ENCODE assay signal across 13 mouse cellular contexts in the genomic region with DNA sequence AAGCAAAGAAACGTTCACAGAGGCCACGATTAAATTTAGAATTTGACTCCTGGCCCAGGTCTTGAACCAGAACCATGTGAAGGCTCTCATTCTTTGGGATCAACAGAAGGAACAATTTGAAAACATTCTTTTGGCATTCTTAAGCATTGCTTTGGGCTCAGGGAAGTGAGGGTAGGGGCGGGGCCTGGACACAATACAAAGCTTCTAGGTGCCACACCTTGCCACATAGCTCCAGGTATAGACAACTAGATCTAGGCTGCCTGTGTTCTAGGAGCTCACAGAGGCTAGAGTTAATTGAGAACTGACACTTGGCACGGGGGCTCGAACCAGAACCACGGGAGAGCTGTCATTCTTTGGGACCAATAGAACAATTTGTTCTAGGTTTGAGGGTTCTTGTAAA.
DNase-seq lines count a peak whose midpoint lies in the region; ATAC-seq and TF ChIP-seq lines count a peak whose summit lies in the region.
"Had no signal": no experiment of that assay in that cellular context is flagged by ENCODE, and none has a peak within 500 bp of the region (broad histone marks: within the 10 kb centered on the region; RNA-seq: fewer than 3 reads in every experiment).

No protein-coding gene starts in this region.

- peaks cover 22% of the 10 kb centered on the region for H3K4me1 ChIP-seq in kidney, adult 2 months (ENCODE audit: control insufficient read depth, insufficient read depth, low read length)
- peaks cover 9% of the 10 kb centered on the region; the same call in 1 of the 2 replicates for H3K4me1 ChIP-seq in lung, embryonic 16.5 days (replicated peaks; ENCODE audit: control insufficient read depth, insufficient read depth, low read length)
- peaks cover 13% of the 10 kb centered on the region for H3K4me1 ChIP-seq in intestine, embryonic 16.5 days (ENCODE audit: control insufficient read depth, insufficient read depth, low read length)

- no peak overlapping the region for H3K4me3 ChIP-seq in kidney, adult 2 months (ENCODE audit: insufficient read depth, low read depth, low read length)
- no peak overlapping the region for H3K4me3 ChIP-seq in lung, embryonic 16.5 days (ENCODE audit: low read length)
- no peak overlapping the region for H3K4me3 ChIP-seq in intestine, embryonic 16.5 days (ENCODE audit: low read length)
- H3K4me3 ChIP-seq: hindbrain, embryonic 13.5 days; midbrain, embryonic 13.5 days had no signal

- no peak for TF ChIP-seq CTCF in kidney, adult 2 months (conservative IDR thresholded peaks at IDR 0.05; ENCODE audit: insufficient read depth, insufficient read length, low read depth, low read length)

- H3K9ac ChIP-seq in lung, embryonic 16.5 days (ENCODE audit: low read length): no peak overlapping the region
- H3K9ac ChIP-seq in intestine, embryonic 16.5 days (ENCODE audit: low read depth, low read length): no peak overlapping the region
- H3K9ac ChIP-seq: hindbrain, embryonic 13.5 days; midbrain, embryonic 13.5 days had no signal

- no peak for TF ChIP-seq POLR2A in kidney, adult 2 months (IDR thresholded peaks at IDR 0.05; ENCODE audit: low read depth, low read length)

- H3K9me3 ChIP-seq in lung, embryonic 16.5 days (ENCODE audit: control insufficient read depth, low read length): no peaks in the 10 kb centered on the region; the same call in 1 of the 2 replicates
- peaks cover 8% of the 10 kb centered on the region; the same call in 1 of the 2 replicates for H3K9me3 ChIP-seq in intestine, embryonic 16.5 days (ENCODE audit: control insufficient read depth, low read length)
- H3K9me3 ChIP-seq: hindbrain, embryonic 13.5 days; midbrain, embryonic 13.5 days had no signal

- no peaks in the 10 kb centered on the region; the same call in 1 of the 2 replicates for H3K36me3 ChIP-seq in kidney, adult 2 months (ENCODE audit: control insufficient read depth, insufficient read depth, low read length)
- peaks cover 8% of the 10 kb centered on the region for H3K36me3 ChIP-seq in lung, embryonic 16.5 days (ENCODE audit: control insufficient read depth, insufficient read depth, low read length)
- H3K36me3 ChIP-seq in intestine, embryonic 16.5 days (ENCODE audit: control insufficient read depth, insufficient read depth, low read length): 0 out of 2 replicates have a peak, but pooled peaks cover 3% of the 10 kb centered on the region
- H3K36me3 ChIP-seq: hindbrain, embryonic 13.5 days; midbrain, embryonic 13.5 days had no signal

- ATAC-seq in lung, embryonic 16.5 days (ENCODE audit: low read depth): no peak
- ATAC-seq in intestine, embryonic 16.5 days: no peak
- ATAC-seq: midbrain, embryonic 13.5 days had no signal

- no peaks in the 10 kb centered on the region for H3K27me3 ChIP-seq in kidney, adult 2 months (replicated peaks; ENCODE audit: control insufficient read depth, insufficient read depth, low read length)
- no peaks in the 10 kb centered on the region for H3K27me3 ChIP-seq in lung, embryonic 16.5 days (ENCODE audit: control insufficient read depth, insufficient read depth, low read depth, low read length)
- no peaks in the 10 kb centered on the region for H3K27me3 ChIP-seq in intestine, embryonic 16.5 days (replicated peaks; ENCODE audit: control insufficient read depth, insufficient read depth, low read length)
- H3K27me3 ChIP-seq: hindbrain, embryonic 13.5 days; midbrain, embryonic 13.5 days had no signal

- no peak overlapping the region for H3K4me2 ChIP-seq in lung, embryonic 16.5 days (ENCODE audit: low read depth, low read length)
- no peak overlapping the region for H3K4me2 ChIP-seq in intestine, embryonic 16.5 days (ENCODE audit: low read depth, low read length)
- H3K4me2 ChIP-seq: hindbrain, embryonic 13.5 days; liver, embryonic 11.5 days; midbrain, embryonic 13.5 days had no signal

- no peak for DNase-seq in kidney, adult 2 months
- no peak for DNase-seq in kidney, postnatal 4 days
- no peak for DNase-seq in lung, postnatal 14 days
- DNase-seq in adrenal gland, postnatal 14 days: no peak
- DNase-seq in frontal cortex, postnatal 10 days (ENCODE audit: low spot score in 2 of 2): no peak
- DNase-seq: cerebellum, adult 8-10 months; heart, adult 11 months had no signal

- WGBS in kidney, adult 2 months: 64% methylated on average over 6 of the region's 6 CpGs
- 65% methylated on average over 6 of the region's 6 CpGs for WGBS in lung, embryonic 16.5 days
- 72% methylated on average over 6 of the region's 6 CpGs for WGBS in intestine, embryonic 16.5 days

- 0 out of 2 replicates have a peak overlapping the region, but pooled peaks have one; percentile 36 for H3K27ac ChIP-seq in kidney, adult 2 months (ENCODE audit: insufficient read depth, low read depth, low read length)
- peak overlapping the region; percentile 83 for H3K27ac ChIP-seq in lung, embryonic 16.5 days (ENCODE audit: low read length)
- peak overlapping the region; percentile 81 for H3K27ac ChIP-seq in intestine, embryonic 16.5 days (ENCODE audit: low read length)
- H3K27ac ChIP-seq: hindbrain, embryonic 13.5 days; macrophage; midbrain, embryonic 13.5 days had no signal
